Mouse (Mus musculus) testis, postnatal 14 days (tissue): ENCODE measurements at regions not wholly inside any gene's neighbourhood (a gene's known extent, or its start where the extent isn't known, plus 50 kb on each side); places are given as distances from the start of the nearest gene placed in this dataset.
"Not testable (repeated sequence)": the region's sequence is repeated elsewhere in the genome, so short reads cannot be mapped to it uniquely, and the experiment has no call there.

Experiments used
- DNase-seq: peaks from one replicate; pipeline ENCODE4 v3.0.0; 2021; ENCODE audit warnings: low spot score

- no peak for DNase-seq
These were observed 52.4 kb upstream of the Plxna2 start for GRCm38 (mm10) chr1:194565574-194565973.

GRCm38 (mm10) chr1:194563946-194564345 is 54.1 kb upstream of the Plxna2 start:
- DNase-seq = no peak

GRCm38 (mm10) chr1:194561098-194561497 is 56.9 kb upstream of the Plxna2 start:
- DNase-seq = no peak

- no peak for DNase-seq
These were observed 69.4 kb upstream of the Plxna2 start for GRCm38 (mm10) chr1:194548661-194549060.

- no peak for DNase-seq
These were observed 69.8 kb upstream of the Plxna2 start for GRCm38 (mm10) chr1:194548243-194548642.

- DNase-seq = no peak
These were observed 77.1 kb upstream of the Plxna2 start for GRCm38 (mm10) chr1:194540923-194541322.

GRCm38 (mm10) chr1:194527342-194528165 is 90.5 kb upstream of the Plxna2 start:
- no peak for DNase-seq

- no peak for DNase-seq
These were observed 93.0 kb upstream of the Plxna2 start for GRCm38 (mm10) chr1:194524976-194525375.

GRCm38 (mm10) chr1:194521216-194521615 is 96.8 kb upstream of the Plxna2 start:
- DNase-seq = no peak

GRCm38 (mm10) chr1:194519509-194520220 is 98.4 kb upstream of the Plxna2 start:
- DNase-seq = no peak

GRCm38 (mm10) chr1:194516136-194516535 is 101.9 kb upstream of the Plxna2 start:
- no peak for DNase-seq

- DNase-seq = no peak
These were observed 109.7 kb upstream of the Plxna2 start for GRCm38 (mm10) chr1:194508314-194508713.

- DNase-seq = no peak
These were observed 112.2 kb upstream of the Plxna2 start for GRCm38 (mm10) chr1:194505826-194506225.

- no peak for DNase-seq
These were observed 113.8 kb upstream of the Plxna2 start for GRCm38 (mm10) chr1:194504207-194504606.

GRCm38 (mm10) chr1:194503517-194503916 is 114.5 kb upstream of the Plxna2 start:
- no peak for DNase-seq

- no peak for DNase-seq
These were observed 121.6 kb upstream of the Plxna2 start for GRCm38 (mm10) chr1:194496424-194496823.

- DNase-seq = no peak
These were observed 126.9 kb upstream of the Plxna2 start for GRCm38 (mm10) chr1:194491111-194491510.

GRCm38 (mm10) chr1:194488126-194488525 is 129.9 kb upstream of the Plxna2 start:
- no peak for DNase-seq

- no peak for DNase-seq
These were observed 135.3 kb upstream of the Plxna2 start for GRCm38 (mm10) chr1:194482717-194483059.

GRCm38 (mm10) chr1:194482001-194482716 is 135.9 kb upstream of the Plxna2 start:
- DNase-seq = no peak

- DNase-seq = not testable (repeated sequence)
These were observed 146.7 kb upstream of the Plxna2 start for GRCm38 (mm10) chr1:194471281-194471680.

- DNase-seq = no peak
These were observed 165.5 kb upstream of the Plxna2 start for GRCm38 (mm10) chr1:194452480-194452879.

GRCm38 (mm10) chr1:194443681-194444080 is 174.3 kb upstream of the Plxna2 start:
- no peak for DNase-seq
